Mouse (Mus musculus) MEL (cell line): ENCODE measurements around the gene Smc5.

Experiments
- CTCF ChIP-seq, 3 experiments: IDR thresholded peaks in 2 of 3; conservative IDR thresholded peaks in 1 of 3; 2 replicates each; pipeline ENCODE4 v1.5.1; 2011 to 2012; ENCODE audit warnings: low read length in 3 of 3, low read depth in 2 of 3, mild to moderate bottlenecking in 2 of 3, improper control_type of control experiment in 1 of 3, inconsistent platforms in 1 of 3, mixed read lengths in 1 of 3, moderate library complexity in 1 of 3; ENCODE audit not compliant: control insufficient read depth in 1 of 3, insufficient read depth in 1 of 3, poor library complexity in 1 of 3, severe bottlenecking in 1 of 3
- NRF1 ChIP-seq: IDR thresholded peaks from 2 replicates; pipeline ENCODE4 v1.6.1; 2014; ENCODE audit warnings: low read depth, mild to moderate bottlenecking, inconsistent platforms, low read length, improper control_type of control experiment, moderate library complexity; ENCODE audit not compliant: poor library complexity, insufficient read depth, severe bottlenecking

DNA sequence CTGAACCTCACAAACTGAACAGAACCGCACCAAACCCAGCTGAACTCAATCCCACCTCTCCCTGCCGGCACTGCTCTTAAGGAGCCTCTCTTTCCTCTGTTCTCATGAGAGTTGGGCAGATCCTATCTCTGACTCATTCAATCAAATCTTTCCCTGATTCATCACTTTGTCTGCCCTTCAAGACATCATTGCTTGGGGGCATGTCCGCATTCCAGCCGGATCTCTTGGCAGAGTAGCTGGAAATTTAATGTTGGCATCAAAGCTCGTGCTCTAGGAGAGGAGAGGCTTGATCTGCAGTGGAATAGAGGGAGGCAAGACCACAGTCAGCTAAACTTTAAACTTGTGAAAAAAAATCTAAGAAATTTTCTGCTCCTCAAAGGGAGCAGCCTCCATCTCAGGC is 71.6 kb downstream of the Smc5 start:
- TF ChIP-seq CTCF (IDR thresholded peaks at IDR 0.05 in 2 of 3, conservative IDR thresholded peaks at IDR 0.05 in 1 of 3; ENCODE audit: control insufficient read depth in 1 of 3, insufficient read depth in 1 of 3, low read depth in 2 of 3, low read length in 3 of 3, poor library complexity in 1 of 3, severe bottlenecking in 1 of 3), result no peak
- no peak for TF ChIP-seq NRF1
